Mouse (Mus musculus): ENCODE measurements around the gene Lancl3. TPM values are rescaled to one million over a fixed set of nuclear protein-coding genes. Genes with fewer than 3 reads are reported as not detected.

Lancl3 gene
- under 1 TPM; 0.18 to 0.60 TPM for total RNA-seq (2021)
- long read RNA-seq, experiment 1, result 0 reads
- long read RNA-seq, experiment 2, result 0 reads

DNA sequence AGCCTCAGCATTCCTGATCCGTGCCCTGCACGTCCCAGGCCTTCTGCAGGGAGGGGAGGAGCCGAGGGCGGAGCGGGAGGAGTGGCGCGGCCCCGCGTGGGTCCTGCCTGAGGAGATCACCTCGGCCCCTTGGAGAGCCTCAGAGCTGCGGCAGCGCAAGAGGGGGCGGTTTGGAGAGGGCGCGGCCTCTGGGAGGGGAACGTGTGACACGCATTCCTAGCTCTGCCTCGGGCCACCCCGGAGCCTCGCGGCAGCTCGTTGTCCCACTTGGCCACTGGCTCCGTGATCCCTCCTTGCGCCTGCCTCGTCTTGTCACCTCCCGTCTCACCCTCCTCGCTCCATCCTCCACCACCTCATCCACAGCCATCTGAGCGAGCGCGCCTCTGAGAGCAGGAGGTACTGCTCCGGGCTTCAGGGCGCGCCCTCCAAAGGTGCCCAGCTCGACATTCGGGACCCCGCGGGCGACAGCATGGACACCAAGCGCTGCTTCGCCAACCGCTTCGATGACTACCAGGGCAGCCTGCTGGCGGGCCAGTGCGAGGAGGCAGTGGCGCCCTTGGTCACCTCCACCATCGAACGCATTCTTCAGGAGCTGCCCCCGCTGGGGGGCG is at the start of gene Lancl3:
TSS of gene Lancl3 (plus strand) at position 142 of the 611 bp plus-strand sequence.
- DNase-seq, result peak; percentile 7
- intact Hi-C loops (cut with DNase I; ENCODE audit: low total_unique reads), result no loop called here

GRCm38 (mm10) chrX:9179011-9179410 is 20.7 kb upstream of the Lancl3 start:
- no peak for DNase-seq
- intact Hi-C loops (cut with DNase I; ENCODE audit: low total_unique reads), result no loop called here

DNA sequence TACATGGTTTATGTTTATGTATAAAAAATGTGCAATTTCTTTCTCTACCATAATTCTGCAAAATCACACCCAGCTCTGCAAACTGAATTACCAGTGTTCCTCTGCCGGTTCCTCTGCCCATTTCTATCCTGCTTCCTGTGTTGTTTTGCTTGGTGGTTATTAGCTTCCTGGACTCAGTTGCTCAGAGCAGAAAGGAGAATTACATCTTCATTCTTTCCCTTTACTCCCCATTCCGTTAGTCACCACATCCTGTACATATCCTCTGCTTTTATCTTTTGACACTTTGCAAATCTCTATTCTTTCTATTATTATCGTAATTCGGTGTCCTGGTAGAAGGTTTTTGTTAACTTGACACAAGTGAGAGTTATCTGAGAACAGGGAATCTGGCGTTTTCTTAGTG is 18.1 kb upstream of the Lancl3 start:
- intact Hi-C loops (cut with DNase I; ENCODE audit: low total_unique reads), result no loop called here
- DNase-seq, result no peak

- peak; percentile 9 for DNase-seq
- intact Hi-C loops (cut with DNase I; ENCODE audit: low total_unique reads), result no loop called here
Observed at GRCm38 (mm10) chrX:9200380-9200917, 747 bp downstream of the Lancl3 start.

DNA sequence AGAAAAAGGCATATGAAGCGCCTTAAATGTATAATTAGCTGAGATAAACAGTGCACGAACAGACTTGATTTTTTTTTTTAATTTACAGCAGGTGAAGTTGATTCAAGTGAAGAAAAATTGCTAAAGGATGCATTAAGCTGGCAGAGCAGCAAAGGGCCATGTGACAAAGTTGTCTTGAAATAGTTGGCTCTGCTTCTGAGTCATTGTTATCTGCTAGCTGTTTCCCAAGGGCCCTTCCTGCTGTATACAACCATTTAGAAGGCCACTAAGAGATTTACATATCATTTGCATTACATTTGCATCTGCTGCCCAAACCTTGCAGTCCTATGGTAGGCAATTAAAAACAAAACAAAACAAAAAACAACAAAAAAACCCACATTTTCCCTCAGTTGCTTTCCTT is 2.3 kb downstream of the Lancl3 start:
- intact Hi-C loops (cut with DNase I; ENCODE audit: low total_unique reads), result no loop called here
- DNase-seq, result no peak

DNA sequence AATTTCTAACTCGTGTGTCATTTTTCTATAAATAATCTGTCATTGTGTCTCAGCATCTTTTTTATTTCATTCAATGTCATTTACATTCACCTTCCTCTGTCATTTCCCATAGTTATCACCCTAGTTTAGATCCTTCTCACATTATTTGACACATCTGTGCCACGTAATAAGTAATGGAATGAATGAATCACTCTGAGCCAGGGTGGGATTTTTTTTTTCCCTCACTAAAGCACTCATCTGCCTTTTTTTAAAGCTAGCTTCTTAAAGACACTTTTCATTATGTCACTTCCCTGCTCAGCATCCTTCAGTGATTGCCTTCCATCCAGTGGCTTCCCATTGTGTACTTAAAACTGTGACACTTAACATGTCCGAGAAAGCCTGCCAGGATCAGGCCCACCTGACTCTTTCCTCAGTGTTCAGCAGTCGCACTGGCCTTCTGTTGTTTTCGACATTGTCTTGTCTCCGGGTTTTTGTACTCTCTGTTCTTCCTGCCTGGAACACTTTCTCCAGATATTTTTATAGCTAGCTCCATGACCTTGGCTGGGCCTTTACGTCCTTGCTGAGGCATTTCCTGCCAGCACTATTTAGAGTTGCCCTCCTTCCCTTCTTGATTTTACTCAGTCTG is 3.2 kb downstream of the Lancl3 start:
- DNase-seq, result no peak

DNA sequence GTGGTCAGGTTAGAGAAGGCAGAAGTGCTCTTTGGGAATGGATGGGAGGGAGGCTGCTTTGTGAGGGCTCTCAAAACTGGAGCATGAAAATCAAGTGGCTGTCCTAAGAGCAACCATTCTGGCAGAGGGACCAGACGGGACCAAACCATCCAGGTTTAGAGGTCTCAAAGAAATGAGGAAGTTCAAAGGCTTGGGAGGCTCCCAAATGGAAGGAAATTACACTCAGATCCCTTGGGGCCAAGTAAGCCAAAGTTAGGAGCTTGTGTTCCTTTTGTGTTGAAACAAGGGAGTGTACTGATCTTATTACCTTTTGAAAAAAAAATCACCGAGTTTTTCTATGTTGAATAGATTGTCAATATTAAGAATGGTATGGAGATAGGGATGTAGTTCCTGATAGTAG is 5.4 kb downstream of the Lancl3 start:
- DNase-seq, result no peak
- intact Hi-C loops (cut with DNase I; ENCODE audit: low total_unique reads), result no loop called here

More for the DNA sequence above, 3.2 kb downstream of the Lancl3 start:
- intact Hi-C loops (cut with DNase I; ENCODE audit: low total_unique reads), result no loop called here

DNA sequence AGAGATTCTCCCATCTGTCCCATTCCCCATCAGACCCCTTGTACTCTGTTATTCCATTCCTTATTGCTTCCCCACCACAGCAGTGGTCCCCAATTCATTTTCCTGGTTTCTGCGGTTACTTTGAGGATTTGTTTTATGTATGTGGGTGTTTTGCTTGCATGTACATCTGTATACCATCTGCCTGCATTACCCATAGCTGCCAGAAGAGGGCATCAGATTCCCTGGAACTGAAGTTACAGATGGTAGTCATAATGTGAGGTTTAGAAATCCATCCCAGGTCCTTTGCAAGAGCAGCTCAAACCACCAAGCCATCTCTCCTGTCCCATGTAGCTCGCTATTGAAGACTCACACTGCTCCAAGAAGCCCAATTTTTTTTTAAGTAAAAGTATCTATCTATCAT is 16.5 kb downstream of the Lancl3 start:
- intact Hi-C loops (cut with DNase I; ENCODE audit: low total_unique reads), result no loop called here
- no peak for DNase-seq

- no peak for DNase-seq
- intact Hi-C loops (cut with DNase I; ENCODE audit: low total_unique reads), result no loop called here
Observed at GRCm38 (mm10) chrX:9219570-9219969, 19.9 kb downstream of the Lancl3 start.

DNA sequence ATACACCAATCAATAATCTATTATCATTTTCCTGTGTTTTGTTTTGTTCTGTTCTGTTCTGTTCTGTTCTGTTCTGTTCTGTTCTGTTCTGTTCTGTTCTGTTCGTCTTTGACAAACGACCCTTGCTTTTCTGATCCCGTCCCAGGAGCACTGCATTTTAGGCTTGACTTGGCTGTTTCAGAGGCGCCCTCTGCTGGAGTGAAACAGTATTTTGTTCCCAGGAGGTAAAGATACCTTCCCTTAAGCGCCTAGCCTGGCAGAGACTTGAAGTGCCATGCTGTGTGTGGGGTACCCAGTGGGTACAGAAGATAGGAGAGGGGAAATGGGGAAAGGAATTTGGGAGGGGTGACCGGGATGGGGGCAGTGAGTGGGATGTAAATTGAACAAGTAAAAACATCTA is 21.5 kb downstream of the Lancl3 start:
- intact Hi-C loops (cut with DNase I; ENCODE audit: low total_unique reads), result no loop called here
- peak; percentile 10 for DNase-seq

GRCm38 (mm10) chrX:9221736-9222135 is 22.0 kb downstream of the Lancl3 start:
- intact Hi-C loops (cut with DNase I; ENCODE audit: low total_unique reads), result no loop called here
- DNase-seq, result no peak

GRCm38 (mm10) chrX:9222412-9223221 is 22.9 kb downstream of the Lancl3 start:
- DNase-seq, result no peak
- intact Hi-C loops (cut with DNase I; ENCODE audit: low total_unique reads), result no loop called here

GRCm38 (mm10) chrX:9227105-9227504 is 27.4 kb downstream of the Lancl3 start:
- intact Hi-C loops (cut with DNase I; ENCODE audit: low total_unique reads), result no loop called here

DNA sequence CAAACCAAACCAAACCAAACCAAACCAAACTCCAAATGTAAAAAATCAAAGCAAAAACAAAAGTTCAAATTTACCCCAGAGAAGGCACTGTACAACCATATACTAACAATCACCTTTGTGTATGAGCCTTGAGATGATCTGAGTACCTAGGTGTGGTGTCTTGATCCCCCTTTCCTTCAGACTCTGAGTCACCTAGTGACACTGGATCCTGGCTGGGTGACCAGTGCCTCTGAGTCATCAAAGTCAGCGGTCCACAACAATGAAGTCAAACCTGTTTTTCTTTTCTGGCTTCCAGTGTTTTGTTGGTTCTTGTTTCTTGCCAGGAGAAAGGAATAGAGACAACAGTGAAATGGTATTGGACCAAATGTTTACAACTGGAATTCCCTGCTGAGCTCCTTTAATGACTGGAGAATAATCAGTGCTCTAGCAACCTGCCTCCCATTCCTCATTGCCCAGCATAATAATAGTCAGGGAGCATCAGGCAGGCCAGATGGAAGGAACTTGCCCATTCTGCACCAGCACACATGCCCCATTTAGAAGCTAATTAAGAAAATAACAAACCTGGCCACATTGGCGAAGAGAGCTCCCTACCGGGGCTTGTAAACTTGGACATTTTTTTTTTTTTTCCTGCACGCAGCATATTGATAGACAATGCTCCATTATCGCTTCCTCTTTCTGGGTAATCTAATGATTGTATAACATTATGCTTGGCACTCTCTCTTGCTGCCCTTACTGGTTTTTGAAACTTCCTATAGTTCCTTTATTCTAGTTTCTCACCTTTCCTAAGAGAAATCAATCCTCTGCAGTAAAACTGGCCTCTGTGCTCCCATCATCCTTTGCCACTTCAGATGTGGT is 41.3 kb downstream of the Lancl3 start:
- no peak for DNase-seq
- intact Hi-C loops (cut with DNase I; ENCODE audit: low total_unique reads), result no loop called here

More at GRCm38 (mm10) chrX:9227105-9227504, 27.4 kb downstream of the Lancl3 start:
- no peak for DNase-seq

- intact Hi-C loops (cut with DNase I; ENCODE audit: low total_unique reads), result no loop called here
- no peak for DNase-seq
Observed at GRCm38 (mm10) chrX:9243381-9243864, 43.7 kb downstream of the Lancl3 start.

GRCm38 (mm10) chrX:9244603-9245336 is 45.1 kb downstream of the Lancl3 start:
- no peak for DNase-seq
- intact Hi-C loops (cut with DNase I; ENCODE audit: low total_unique reads), result no loop called here

DNA sequence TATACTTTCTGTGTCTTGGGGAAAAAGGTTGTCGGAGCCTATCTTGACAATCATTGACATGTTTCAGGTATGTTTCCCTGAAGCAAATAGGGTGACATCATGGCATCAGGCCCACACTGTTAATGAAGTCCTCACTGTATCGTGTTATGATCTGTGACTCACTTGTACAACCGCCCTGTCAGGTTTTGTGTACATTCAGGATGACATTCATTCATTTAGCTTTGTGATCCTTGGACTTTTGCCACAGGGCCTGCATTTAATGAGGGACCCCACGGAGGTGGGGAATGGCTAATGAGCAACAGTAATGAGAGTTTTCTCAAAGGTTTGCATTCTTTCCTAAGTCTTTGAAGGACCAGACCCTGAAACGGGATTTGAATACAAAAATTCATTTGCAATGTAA is 49.2 kb downstream of the Lancl3 start:
- intact Hi-C loops (cut with DNase I; ENCODE audit: low total_unique reads), result no loop called here
- DNase-seq, result no peak

DNA sequence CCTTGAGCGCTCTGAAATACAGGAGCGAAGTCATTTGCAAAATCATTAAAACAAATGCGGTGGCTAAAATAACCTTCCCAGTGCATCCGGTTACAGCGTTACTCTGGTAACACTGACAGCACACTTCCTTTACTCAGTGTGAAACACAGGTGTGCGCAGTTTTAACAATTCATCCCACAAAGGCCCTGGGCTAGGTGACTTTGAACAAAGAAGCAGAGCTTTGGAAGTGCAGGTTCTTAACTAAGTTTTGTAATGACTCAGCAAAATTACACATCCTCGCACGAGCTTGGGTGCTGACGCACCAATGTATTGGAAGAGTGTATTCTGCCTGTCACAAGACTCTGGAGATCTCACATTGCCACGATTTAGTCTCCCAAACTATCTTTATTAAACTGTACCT is 54.3 kb downstream of the Lancl3 start:
- DNase-seq, result no peak

GRCm38 (mm10) chrX:9254901-9255300 is 55.2 kb downstream of the Lancl3 start:
- no peak for DNase-seq
- intact Hi-C loops (cut with DNase I; ENCODE audit: low total_unique reads), result no loop called here

More for the DNA sequence above, 54.3 kb downstream of the Lancl3 start:
- intact Hi-C loops (cut with DNase I; ENCODE audit: low total_unique reads), result no loop called here
